Mouse (Mus musculus) lung, postnatal 0 days (tissue): Measurements from ENCODE around the gene Sytl3. TPM values are rescaled to one million over a fixed set of nuclear protein-coding genes. Genes with fewer than 3 reads are reported as not detected.

Experiments
- ATAC-seq: fragments of 200-750 bp; cut with Nextera tagmentation; 2 replicates; pipeline ENCODE4 v1.8.0; 2017; ENCODE audit warnings: moderate library complexity
- DNase-seq: peaks from one replicate; pipeline ENCODE4 v3.0.0-alpha.2; 2016; ENCODE audit warnings: low spot score
- H3K27ac ChIP-seq: fragments of 300-500 bp; sonication (generic); 2 replicates; pipeline ENCODE4 v1.5.1; 2014; ENCODE audit warnings: antibody characterized with exemption, mild to moderate bottlenecking, low read length, mixed read lengths
- H3K27me3 ChIP-seq: fragments of 300-500 bp; sonication (generic); replicated peaks from 2 replicates; pipeline ENCODE4 v1.6.1; 2014; ENCODE audit warnings: low read length, mixed read lengths; ENCODE audit not compliant: insufficient read depth
- H3K36me3 ChIP-seq: fragments of 300-500 bp; sonication (generic); 2 replicates; pipeline ENCODE4 v1.6.1; 2014; ENCODE audit warnings: low read length, mixed read lengths; ENCODE audit not compliant: insufficient read depth
- H3K4me1 ChIP-seq: fragments of 300-500 bp; sonication (generic); 2 replicates; pipeline ENCODE4 v1.6.1; 2014; ENCODE audit warnings: antibody characterized with exemption, low read depth, low read length, mixed read lengths; ENCODE audit not compliant: insufficient read depth
- H3K4me2 ChIP-seq: fragments of 300-500 bp; sonication (generic); replicated peaks from 2 replicates; pipeline ENCODE4 v1.6.1; 2014; ENCODE audit warnings: low read depth, mild to moderate bottlenecking, low read length, moderate library complexity, mixed read lengths
- H3K4me3 ChIP-seq: fragments of 300-500 bp; sonication (generic); 2 replicates; pipeline ENCODE4 v1.5.1; 2014; ENCODE audit warnings: low read depth, low read length
- H3K9ac ChIP-seq: fragments of 300-500 bp; sonication (generic); replicated peaks from 2 replicates; pipeline ENCODE4 v1.6.1; 2014; ENCODE audit warnings: low read depth, mild to moderate bottlenecking
- H3K9me3 ChIP-seq: fragments of 300-500 bp; sonication (generic); 2 replicates; pipeline ENCODE4 v1.6.1; 2016; ENCODE audit warnings: low read length, mixed read lengths
- CTCF ChIP-seq: IDR thresholded peaks from 2 replicates; pipeline ENCODE4 v1.5.1; 2016; ENCODE audit warnings: antibody characterized with exemption, mild to moderate bottlenecking
- EP300 ChIP-seq: IDR thresholded peaks from 2 replicates; pipeline ENCODE4 v1.6.1; 2016; ENCODE audit warnings: antibody characterized with exemption, mild to moderate bottlenecking, control low read depth
- WGBS: fragments of 180-500 bp; shearing (Covaris S2); extraction: QIAGEN DNeasy Blood & Tissue Kit; methylation state at CpG from one replicate; pipeline ENCODE4 v1.1.7; 2014; 5-methylcytosine and 5-hydroxymethylcytosine counted together
- polyA plus RNA-seq: library from polyadenylated mRNA; unstranded; fragments of >200 nt; fragmentation: Nextera tagmentation; extraction: Ambion mirVana; gene quantifications from 2 replicates; pipeline ENCODE4 v1.2.1, GENCODE M21; 2015

Gene Sytl3
- polyA plus RNA-seq, 1 experiment from 2014 or later, result 0.67 TPM

GRCm38 (mm10) chr17:6771661-6772489, 113.0 kb downstream of the Sytl3 start:
- no peak overlapping the region; the same call in 1 of the 2 replicates for H3K4me2 ChIP-seq

GRCm38 (mm10) chr17:6772490-6772773, 113.5 kb downstream of the Sytl3 start:
- Histone ChIP-seq H3K27ac (peak overlapping the region; percentile 62), H3K36me3 (no peaks in the 10 kb centered on the region), H3K9me3 (no peaks in the 10 kb centered on the region), H3K4me2 (no peak overlapping the region), H3K4me3 (no peak overlapping the region), H3K9ac (no peak overlapping the region), H3K27me3 (no peaks in the 10 kb centered on the region), H3K4me1 (peaks cover 16% of the 10 kb centered on the region)
- 56% methylated on average over 5 of the region's 5 CpGs for WGBS
- DNase-seq (no peak), ATAC-seq (0 out of 2 replicates have a peak, but pooled peaks have one; percentile 2)
- TF ChIP-seq EP300, result no peak
- TF ChIP-seq CTCF, result no peak

More at GRCm38 (mm10) chr17:6771661-6772489, 113.0 kb downstream of the Sytl3 start:
- H3K9ac ChIP-seq, result no peak overlapping the region
- peak overlapping the region; percentile 62 for H3K27ac ChIP-seq
- peaks cover 13% of the 10 kb centered on the region; the same call in 1 of the 2 replicates for H3K4me1 ChIP-seq
- TF ChIP-seq CTCF (no peak), EP300 (no peak; the same call in 1 of the 2 replicates)
- no peak overlapping the region for H3K4me3 ChIP-seq
- ATAC-seq (peak; percentile 73), DNase-seq (peak; percentile 76)
- H3K9me3 ChIP-seq, result no peaks in the 10 kb centered on the region
- H3K27me3 ChIP-seq, result no peaks in the 10 kb centered on the region
- no peaks in the 10 kb centered on the region for H3K36me3 ChIP-seq
- 55% methylated on average over 16 of the region's 16 CpGs for WGBS

GRCm38 (mm10) chr17:6773249-6773966, 114.5 kb downstream of the Sytl3 start:
- Histone ChIP-seq H3K4me2 (no peak overlapping the region), H3K27ac (no peak overlapping the region), H3K4me1 (peaks cover 23% of the 10 kb centered on the region), H3K9ac (no peak overlapping the region), H3K27me3 (no peaks in the 10 kb centered on the region), H3K4me3 (no peak overlapping the region), H3K36me3 (no peaks in the 10 kb centered on the region), H3K9me3 (no peaks in the 10 kb centered on the region)
- TF ChIP-seq EP300, result no peak
- no peak for TF ChIP-seq CTCF
- ATAC-seq, result no peak
- WGBS, result 70% methylated on average over 14 of the region's 14 CpGs
- no peak for DNase-seq

GRCm38 (mm10) chr17:6775221-6775620, 116.3 kb downstream of the Sytl3 start:
- Histone ChIP-seq H3K4me2 (no peak overlapping the region), H3K27ac (no peak overlapping the region), H3K36me3 (no peaks in the 10 kb centered on the region), H3K9ac (no peak overlapping the region), H3K9me3 (no peaks in the 10 kb centered on the region), H3K4me1 (peaks cover 25% of the 10 kb centered on the region), H3K4me3 (no peak overlapping the region), H3K27me3 (no peaks in the 10 kb centered on the region)
- TF ChIP-seq CTCF, result no peak
- no peak for TF ChIP-seq EP300
- no peak for ATAC-seq
- DNase-seq, result no peak
- 72% methylated on average over 9 of the region's 9 CpGs for WGBS

GRCm38 (mm10) chr17:6775671-6776070, 116.8 kb downstream of the Sytl3 start:
- ATAC-seq, result no peak
- TF ChIP-seq CTCF (no peak), EP300 (no peak)
- no peak for DNase-seq
- WGBS, result 50% methylated on average over 4 of the region's 4 CpGs
- no peak overlapping the region for H3K27ac ChIP-seq
- no peak overlapping the region for H3K9ac ChIP-seq
- H3K36me3 ChIP-seq, result no peaks in the 10 kb centered on the region
- H3K4me3 ChIP-seq, result no peak overlapping the region
- H3K4me1 ChIP-seq, result peaks cover 25% of the 10 kb centered on the region
- H3K9me3 ChIP-seq, result no peaks in the 10 kb centered on the region
- H3K27me3 ChIP-seq, result no peaks in the 10 kb centered on the region
- H3K4me2 ChIP-seq, result no peak overlapping the region

GRCm38 (mm10) chr17:6776123-6776522, 117.2 kb downstream of the Sytl3 start:
- Histone ChIP-seq H3K4me1 (peaks cover 25% of the 10 kb centered on the region), H3K27ac (peak overlapping the region; percentile 8; the same call in 1 of the 2 replicates)
- no peak for ATAC-seq

More at GRCm38 (mm10) chr17:6776123-6776522, 117.2 kb downstream of the Sytl3 start:
- H3K4me3 ChIP-seq, result 0 out of 2 replicates have a peak overlapping the region, but pooled peaks have one; percentile 3
- no peaks in the 10 kb centered on the region for H3K27me3 ChIP-seq
- H3K36me3 ChIP-seq, result no peaks in the 10 kb centered on the region
- TF ChIP-seq CTCF (no peak), EP300 (no peak)
- H3K9me3 ChIP-seq, result no peaks in the 10 kb centered on the region
- 48% methylated on average over 6 of the region's 6 CpGs for WGBS
- H3K4me2 ChIP-seq, result no peak overlapping the region
- DNase-seq, result no peak
- no peak overlapping the region for H3K9ac ChIP-seq
